Mouse (Mus musculus): ENCODE results near the gene Pkd1l3.

Gene Pkd1l3

GRCm38 (mm10) chr8:109614243-109615210, at the start of gene Pkd1l3:
Gene Pkd1l3, plus strand, starts transcription at chr8:109614517.
- DNase-seq: no peak

GRCm38 (mm10) chr8:109564766-109565165, 49.6 kb upstream of the Pkd1l3 start:
- no peak for DNase-seq

- peak; percentile 99 for DNase-seq
Observed at GRCm38 (mm10) chr8:109565498-109566333, 48.6 kb upstream of the Pkd1l3 start, which contains the start of the genes Dhx38 and Txnl4b. Gene Dhx38, minus strand, starts transcription at chr8:109565861. Gene Txnl4b, plus strand, starts transcription at chr8:109565892.

- DNase-seq: no peak
Observed at GRCm38 (mm10) chr8:109571139-109571538, 43.2 kb upstream of the Pkd1l3 start.

GRCm38 (mm10) chr8:109576311-109576710, 38.0 kb upstream of the Pkd1l3 start:
- no peak for DNase-seq

GRCm38 (mm10) chr8:109578900-109579301, 35.4 kb upstream of the Pkd1l3 start, which contains the start of gene Hp:
Gene Hp, minus strand, starts transcription at chr8:109579172.
- no peak for DNase-seq

GRCm38 (mm10) chr8:109584293-109584692, 30.0 kb upstream of the Pkd1l3 start:
- no peak for DNase-seq

GRCm38 (mm10) chr8:109584830-109585229, 29.5 kb upstream of the Pkd1l3 start:
- DNase-seq: no peak

GRCm38 (mm10) chr8:109585652-109586051, 28.7 kb upstream of the Pkd1l3 start:
- DNase-seq: no peak

GRCm38 (mm10) chr8:109586972-109587504, 27.3 kb upstream of the Pkd1l3 start:
- DNase-seq: peak; percentile 82

- no peak for DNase-seq
Observed at GRCm38 (mm10) chr8:109590901-109591300, 23.4 kb upstream of the Pkd1l3 start.

- no peak for DNase-seq
Observed at GRCm38 (mm10) chr8:109591367-109591766, 22.9 kb upstream of the Pkd1l3 start.

GRCm38 (mm10) chr8:109592164-109592563, 22.2 kb upstream of the Pkd1l3 start:
- DNase-seq: no peak

- DNase-seq: peak; percentile 40
Observed at GRCm38 (mm10) chr8:109593117-109593788, 21.1 kb upstream of the Pkd1l3 start.

GRCm38 (mm10) chr8:109595854-109596253, 18.5 kb upstream of the Pkd1l3 start:
- DNase-seq: peak; percentile 60

GRCm38 (mm10) chr8:109606725-109607124, 7.6 kb upstream of the Pkd1l3 start:
- DNase-seq: no peak

GRCm38 (mm10) chr8:109607650-109608049, 6.7 kb upstream of the Pkd1l3 start:
- DNase-seq: no peak

- DNase-seq: peak; percentile 97
Observed at GRCm38 (mm10) chr8:109608271-109609152, 5.8 kb upstream of the Pkd1l3 start, which contains the start of gene Dhodh. Gene Dhodh, minus strand, starts transcription at chr8:109608673.

GRCm38 (mm10) chr8:109609153-109609502, 5.2 kb upstream of the Pkd1l3 start:
- no peak for DNase-seq

- DNase-seq: no peak
Observed at GRCm38 (mm10) chr8:109615569-109615968, 1.3 kb downstream of the Pkd1l3 start.

- DNase-seq: no peak
Observed at GRCm38 (mm10) chr8:109628638-109629037, 14.3 kb downstream of the Pkd1l3 start.
